Mouse (Mus musculus) heart, embryonic 16.5 days (tissue): ENCODE data around the gene Gm27027. TPM values are rescaled to one million over a fixed set of nuclear protein-coding genes. Genes with fewer than 3 reads are reported as not detected.

Experiments
- ATAC-seq: fragments of 200-750 bp; cut with Nextera tagmentation; replicated peaks from 2 replicates; pipeline ENCODE4 v1.8.0; 2017; ENCODE audit warnings: moderate number of reproducible peaks; ENCODE audit not compliant: insufficient read depth, low FRiP score; ENCODE audit errors: extremely low read depth
- H3K27ac ChIP-seq: fragments of 300-500 bp; sonication (generic); 2 replicates; pipeline ENCODE4 v1.5.1; 2014; ENCODE audit warnings: mild to moderate bottlenecking, low read length, control low read depth, moderate library complexity
- H3K27me3 ChIP-seq: fragments of 300-500 bp; sonication (generic); 2 replicates; pipeline ENCODE4 v1.6.1; 2014; ENCODE audit warnings: low read length, mixed read lengths; ENCODE audit not compliant: control insufficient read depth, insufficient read depth
- H3K36me3 ChIP-seq: fragments of 300-500 bp; sonication (generic); 2 replicates; pipeline ENCODE4 v1.6.1; 2014; ENCODE audit not compliant: control insufficient read depth, insufficient read depth
- H3K4me1 ChIP-seq: fragments of 300-500 bp; sonication (generic); 2 replicates; pipeline ENCODE4 v1.6.1; 2014; ENCODE audit warnings: low read length, mixed read lengths; ENCODE audit not compliant: control insufficient read depth, insufficient read depth
- H3K4me2 ChIP-seq: fragments of 300-500 bp; sonication (generic); 2 replicates; pipeline ENCODE4 v1.6.1; 2014; ENCODE audit warnings: low read depth, mild to moderate bottlenecking, control low read depth, low read length
- H3K4me3 ChIP-seq: fragments of 300-500 bp; sonication (generic); 2 replicates; pipeline ENCODE4 v1.5.1; 2014; ENCODE audit warnings: mild to moderate bottlenecking, control low read depth, low read length
- H3K9ac ChIP-seq: fragments of 300-500 bp; sonication (generic); 2 replicates; pipeline ENCODE4 v1.6.1; 2014; ENCODE audit warnings: low read length, control low read depth
- H3K9me3 ChIP-seq: fragments of 300-500 bp; sonication (generic); replicated peaks from 2 replicates; pipeline ENCODE4 v1.6.1; 2016; ENCODE audit warnings: low read length; ENCODE audit not compliant: control insufficient read depth
- WGBS: fragments of 180-500 bp; shearing (Covaris S2); extraction: QIAGEN DNeasy Blood & Tissue Kit; methylation state at CpG from one replicate; pipeline ENCODE4 v1.1.7; 2014; 5-methylcytosine and 5-hydroxymethylcytosine counted together
- polyA plus RNA-seq: library from polyadenylated mRNA; unstranded; fragments of >200 nt; fragmentation: Nextera tagmentation; extraction: Ambion mirVana; gene quantifications from 2 replicates; pipeline ENCODE4 v1.2.1, GENCODE M21; 2015

Gene Gm27027
- polyA plus RNA-seq, 1 experiment from 2014 or later, result not detected

- no peak for ATAC-seq
- no peaks in the 10 kb centered on the region for H3K4me1 ChIP-seq
- H3K9me3 ChIP-seq, result no peaks in the 10 kb centered on the region
- H3K4me3 ChIP-seq, result no peak overlapping the region
- H3K27ac ChIP-seq, result no peak overlapping the region
- no peaks in the 10 kb centered on the region for H3K36me3 ChIP-seq
- WGBS, result 93% methylated on average over 8 of the region's 8 CpGs
- H3K9ac ChIP-seq, result no peak overlapping the region
- peaks cover 2% of the 10 kb centered on the region; the same call in 1 of the 2 replicates for H3K27me3 ChIP-seq
- no peak overlapping the region for H3K4me2 ChIP-seq
Measured at GRCm38 (mm10) chr2:93926141-93926540, 70.0 kb downstream of the Gm27027 start.

GRCm38 (mm10) chr2:93919093-93919492, 77.1 kb downstream of the Gm27027 start:
- ATAC-seq, result no peak
- H3K4me3 ChIP-seq, result no peak overlapping the region
- WGBS, result 73% methylated on average over 3 of the region's 3 CpGs

GRCm38 (mm10) chr2:93913552-93913951, 82.6 kb downstream of the Gm27027 start:
- H3K9ac ChIP-seq, result no peak overlapping the region
- H3K4me1 ChIP-seq, result peaks cover 7% of the 10 kb centered on the region; the same call in 1 of the 2 replicates
- no peaks in the 10 kb centered on the region for H3K36me3 ChIP-seq
- 0 out of 2 replicates have a peak, but pooled peaks cover 3% of the 10 kb centered on the region for H3K27me3 ChIP-seq
- no peak overlapping the region for H3K4me2 ChIP-seq
- 89% methylated on average over 2 of the region's 2 CpGs for WGBS
- H3K4me3 ChIP-seq, result no peak overlapping the region
- H3K27ac ChIP-seq, result no peak overlapping the region
- H3K9me3 ChIP-seq, result no peaks in the 10 kb centered on the region; the same call in 1 of the 2 replicates
- ATAC-seq, result no peak

More at GRCm38 (mm10) chr2:93919093-93919492, 77.1 kb downstream of the Gm27027 start:
- Histone ChIP-seq H3K4me2 (no peak overlapping the region), H3K27ac (no peak overlapping the region), H3K27me3 (no peaks in the 10 kb centered on the region), H3K9me3 (no peaks in the 10 kb centered on the region), H3K9ac (no peak overlapping the region), H3K36me3 (no peaks in the 10 kb centered on the region), H3K4me1 (no peaks in the 10 kb centered on the region)

GRCm38 (mm10) chr2:93911942-93912341, 84.2 kb downstream of the Gm27027 start:
- Histone ChIP-seq H3K36me3 (no peaks in the 10 kb centered on the region), H3K4me1 (peaks cover 10% of the 10 kb centered on the region; the same call in 1 of the 2 replicates), H3K27ac (no peak overlapping the region), H3K4me2 (no peak overlapping the region), H3K9ac (no peak overlapping the region), H3K27me3 (0 out of 2 replicates have a peak, but pooled peaks cover 3% of the 10 kb centered on the region), H3K4me3 (no peak overlapping the region), H3K9me3 (no peaks in the 10 kb centered on the region; the same call in 1 of the 2 replicates)
- ATAC-seq, result no peak
- 78% methylated on average over 10 of the region's 10 CpGs for WGBS

GRCm38 (mm10) chr2:93909716-93910115, 86.4 kb downstream of the Gm27027 start:
- no peaks in the 10 kb centered on the region; the same call in 1 of the 2 replicates for H3K9me3 ChIP-seq
- H3K9ac ChIP-seq, result no peak overlapping the region
- H3K27ac ChIP-seq, result no peak overlapping the region
- H3K27me3 ChIP-seq, result 0 out of 2 replicates have a peak, but pooled peaks cover 3% of the 10 kb centered on the region
- WGBS, result 68% methylated on average over 5 of the region's 5 CpGs
- peaks cover 10% of the 10 kb centered on the region; the same call in 1 of the 2 replicates for H3K4me1 ChIP-seq
- no peaks in the 10 kb centered on the region for H3K36me3 ChIP-seq
- no peak overlapping the region for H3K4me3 ChIP-seq
- ATAC-seq, result no peak
- H3K4me2 ChIP-seq, result no peak overlapping the region

- H3K27ac ChIP-seq, result peak overlapping the region; percentile 16; the same call in 1 of the 2 replicates
- H3K36me3 ChIP-seq, result no peaks in the 10 kb centered on the region
- H3K27me3 ChIP-seq, result 0 out of 2 replicates have a peak, but pooled peaks cover 3% of the 10 kb centered on the region
- H3K4me3 ChIP-seq, result no peak overlapping the region
- H3K9me3 ChIP-seq, result no peaks in the 10 kb centered on the region
- H3K9ac ChIP-seq, result no peak overlapping the region
- ATAC-seq, result no peak
- WGBS, result 56% methylated on average over 9 of the region's 9 CpGs
- H3K4me1 ChIP-seq, result peaks cover 21% of the 10 kb centered on the region
- no peak overlapping the region for H3K4me2 ChIP-seq
Measured at GRCm38 (mm10) chr2:93907519-93908294, 88.4 kb downstream of the Gm27027 start.

Other genes starting within 250 kb of the Gm27027 start
- gene Ext2, start 173.8 kb downstream of the Gm27027 start, polyA plus RNA-seq, result 70.1 and 70.6 TPM in 2 replicates
- 5.6 and 6.3 TPM in 2 replicates for gene Accs, start 146.4 kb downstream of the Gm27027 start, polyA plus RNA-seq
- gene Accsl, start 127.2 kb downstream of the Gm27027 start, polyA plus RNA-seq, result not detected in 2 replicates
- 7.1 and 9.0 TPM in 2 replicates for gene Gm13889, start 39.2 kb downstream of the Gm27027 start, polyA plus RNA-seq
- 64.8 and 71.5 TPM in 2 replicates for gene Alkbh3, start 14.5 kb upstream of the Gm27027 start, polyA plus RNA-seq
- 72.3 and 81.9 TPM in 2 replicates for gene Hsd17b12, start 161.6 kb upstream of the Gm27027 start, polyA plus RNA-seq